Mouse (Mus musculus) ES-Bruce4 (cell line): ENCODE measurements around the gene Fcgrt.

Experiments
- CTCF ChIP-seq: IDR thresholded peaks from one replicate; pipeline ENCODE4 v1.8.1; 2011; ENCODE audit warnings: low read depth, low read length
- EP300 ChIP-seq: IDR thresholded peaks from 2 replicates; pipeline ENCODE4 v1.6.1; 2011; ENCODE audit warnings: low read depth, low read length; ENCODE audit not compliant: insufficient read depth
- POLR2A ChIP-seq: IDR thresholded peaks from one replicate; pipeline ENCODE4 v1.8.1; 2011; ENCODE audit warnings: low read length; ENCODE audit not compliant: insufficient read depth

GRCm38 (mm10) chr7:45105491-45105890 is 1.8 kb upstream of the Fcgrt start:
- TF ChIP-seq CTCF (no peak), POLR2A (no peak), EP300 (no peak)
